Mouse (Mus musculus) left cerebral cortex, postnatal 14 days (tissue): ENCODE results near the gene Il18r1. TPM values are rescaled to one million over a fixed set of nuclear protein-coding genes. Genes with fewer than 3 reads are reported as not detected.

ENCODE experiments used
- DNase-seq, 2 experiments: peaks; one replicate each; pipeline ENCODE4 v3.0.0; 2021 to 2022; ENCODE audit warnings: low spot score in 2 of 2, mixed read lengths in 1 of 2
- intact Hi-C: fragments of 180-260 bp; cut with DNase I; formaldehyde crosslinking; loops from one replicate; pipeline ENCODE4 v1.15.1; 2025
- long read RNA-seq, 2 experiments: library from polyadenylated mRNA; stranded (forward); transcript quantifications; one replicate each; pipeline ENCODE4 v2.0.0; 2021
- total RNA-seq, 2 experiments: library from RNA; stranded (reverse); gene quantifications; 2 replicates each; pipeline ENCODE4 v1.2.3; 2021

Il18r1 gene
- total RNA-seq = not detected
- long read RNA-seq, experiment 1 = 0 reads
- long read RNA-seq, experiment 2 = 0 reads

DNA sequence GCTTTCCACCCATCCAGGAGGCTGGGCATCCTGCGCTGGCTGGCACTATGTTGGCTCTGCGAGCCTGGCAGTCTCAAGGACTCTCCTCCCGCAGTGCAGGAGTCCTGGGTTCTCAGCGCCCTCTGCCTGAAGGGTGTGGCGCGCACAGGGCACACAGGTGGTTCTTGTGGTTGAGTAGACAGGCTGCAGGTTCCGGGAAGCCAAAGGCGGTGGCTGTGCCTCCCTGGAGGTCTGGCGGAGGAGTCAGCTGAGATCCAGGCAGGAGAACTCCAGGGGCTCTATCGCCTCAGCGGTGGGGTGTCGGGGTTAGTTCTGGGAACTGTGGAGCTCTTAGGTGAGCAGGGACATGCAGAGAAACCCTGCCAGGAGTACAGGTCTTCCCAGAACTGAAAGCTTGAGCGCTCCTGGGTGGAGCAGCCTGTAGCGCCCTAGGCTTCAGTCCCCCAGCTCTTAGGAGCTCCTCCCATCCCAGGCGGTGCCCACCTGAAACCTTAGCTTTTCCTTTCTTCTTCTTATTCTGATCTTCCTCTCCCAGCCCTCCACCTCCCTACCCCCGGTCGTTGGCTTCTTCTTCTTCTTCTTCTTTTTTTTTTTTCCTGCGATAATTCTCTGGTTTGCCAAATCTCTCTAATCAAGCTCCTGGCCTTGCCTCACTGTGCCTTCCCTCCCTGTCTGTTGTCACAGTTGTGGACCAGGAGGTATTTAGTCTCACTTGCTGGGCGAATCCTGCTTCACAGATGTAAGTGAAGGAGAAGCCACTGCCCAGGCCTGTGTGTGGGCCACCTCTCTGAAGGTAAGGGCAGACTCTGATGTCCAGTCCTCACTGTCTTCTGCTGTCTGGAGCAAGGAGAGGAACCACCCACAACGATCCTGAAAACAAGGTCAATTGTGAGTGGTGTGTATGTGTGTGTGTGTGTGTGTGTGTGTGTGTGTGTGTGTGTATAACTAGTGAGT is at the start of gene Il18r1:
Gene Il18r1 (plus strand): TSS at position 76 of the 954 bp plus-strand sequence.
- no peak for DNase-seq
- intact Hi-C loops = no loop called here

DNA sequence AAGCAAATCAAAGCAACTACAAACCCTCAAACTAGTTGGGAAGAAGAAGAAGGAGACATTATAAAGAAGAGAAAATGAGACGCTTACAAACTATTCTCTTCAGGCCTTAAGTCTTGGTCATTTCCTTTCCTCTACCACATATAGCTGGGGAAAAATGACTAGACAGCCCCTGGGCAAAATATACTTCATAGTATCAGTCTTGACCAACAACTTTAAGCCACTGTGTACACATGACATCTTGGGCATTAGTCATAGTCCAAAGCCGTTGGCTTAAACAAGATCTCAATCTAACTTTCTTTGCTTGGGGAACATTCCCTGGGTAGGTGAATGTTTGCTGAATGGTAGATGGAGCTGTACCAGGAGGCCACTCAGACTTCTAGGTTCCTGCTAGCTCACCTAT is 48.3 kb upstream of the Il18r1 start:
- intact Hi-C loops = no loop called here

DNA sequence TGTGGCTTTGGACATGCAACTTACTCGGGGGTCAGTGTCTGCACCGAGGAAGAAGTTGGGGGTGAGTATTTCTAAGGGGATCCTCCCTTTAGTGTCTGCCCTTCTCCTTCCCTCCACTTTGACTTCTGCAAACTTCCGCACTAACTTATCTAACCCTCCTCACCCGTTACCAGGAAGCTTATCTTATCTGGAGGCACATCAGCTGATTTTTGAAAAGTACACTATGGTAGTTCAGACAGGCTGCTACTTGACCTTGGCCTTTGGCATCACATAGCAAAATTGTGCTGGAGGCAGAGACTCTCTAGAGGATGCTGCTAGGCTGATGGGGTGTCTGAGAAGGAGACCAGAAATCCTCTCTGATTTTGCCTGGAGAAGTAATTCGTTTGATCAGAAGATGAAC is 46.8 kb upstream of the Il18r1 start:
- intact Hi-C loops = no loop called here
- DNase-seq = no peak

More for the DNA sequence above, 48.3 kb upstream of the Il18r1 start:
- no peak for DNase-seq

DNA sequence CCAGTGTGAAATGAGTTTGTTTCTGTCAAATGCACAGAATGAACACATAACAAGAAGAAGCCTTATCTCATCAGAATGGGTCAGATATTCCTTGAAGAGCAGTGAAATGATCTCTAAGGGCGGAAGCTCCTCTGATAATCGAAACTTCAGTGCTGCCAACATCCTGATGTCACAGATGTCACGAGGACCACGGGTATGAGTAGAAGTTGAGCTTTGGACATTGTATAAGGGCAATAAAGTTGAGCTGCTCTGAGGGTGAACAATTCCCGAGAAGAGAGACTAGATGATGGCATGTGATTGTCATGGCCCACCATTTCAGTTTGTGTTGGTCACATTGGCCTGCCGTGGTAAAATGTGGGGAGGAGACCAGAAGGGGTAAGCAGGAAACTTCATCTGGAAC is 41.5 kb upstream of the Il18r1 start:
- no peak for DNase-seq
- intact Hi-C loops = no loop called here

DNA sequence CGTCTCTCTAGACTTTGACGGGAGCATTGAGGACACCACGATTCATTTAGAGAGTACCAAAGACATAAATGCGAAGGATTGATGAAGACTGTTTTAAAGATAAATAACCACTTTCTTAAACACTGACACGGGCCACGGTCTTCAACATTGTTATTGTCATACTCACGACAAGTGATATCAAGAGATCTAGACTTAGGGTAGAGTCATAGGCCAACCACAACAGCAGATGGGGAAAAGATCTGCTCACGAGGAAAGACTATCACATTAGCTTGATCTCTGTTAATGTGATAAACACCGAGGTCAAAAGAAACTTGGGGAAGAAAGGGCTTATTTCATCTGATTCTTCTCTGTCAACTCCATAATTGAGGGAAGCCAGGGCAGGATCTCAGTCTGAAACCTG is 38.1 kb upstream of the Il18r1 start:
- intact Hi-C loops = no loop called here
- no peak for DNase-seq

DNA sequence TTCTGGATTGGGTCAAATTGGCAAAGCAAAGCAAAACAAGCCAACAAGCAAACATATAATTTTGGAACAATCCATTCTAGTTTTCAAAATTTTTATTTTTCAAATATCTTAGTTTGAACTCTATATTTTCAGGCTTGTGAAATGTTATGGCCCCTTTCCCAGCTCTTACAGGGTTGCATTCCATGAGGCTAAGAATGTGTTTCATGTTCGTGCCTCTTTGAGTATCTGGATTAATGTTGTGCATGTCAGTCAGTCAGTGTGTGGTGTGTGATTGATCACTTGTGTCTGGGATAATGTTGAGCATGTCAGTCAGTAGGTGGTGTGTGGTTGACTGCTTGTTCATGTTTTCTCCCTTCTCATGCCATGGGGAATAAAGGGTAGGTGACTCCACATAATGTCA is 37.5 kb upstream of the Il18r1 start:
- intact Hi-C loops = no loop called here
- no peak for DNase-seq

DNA sequence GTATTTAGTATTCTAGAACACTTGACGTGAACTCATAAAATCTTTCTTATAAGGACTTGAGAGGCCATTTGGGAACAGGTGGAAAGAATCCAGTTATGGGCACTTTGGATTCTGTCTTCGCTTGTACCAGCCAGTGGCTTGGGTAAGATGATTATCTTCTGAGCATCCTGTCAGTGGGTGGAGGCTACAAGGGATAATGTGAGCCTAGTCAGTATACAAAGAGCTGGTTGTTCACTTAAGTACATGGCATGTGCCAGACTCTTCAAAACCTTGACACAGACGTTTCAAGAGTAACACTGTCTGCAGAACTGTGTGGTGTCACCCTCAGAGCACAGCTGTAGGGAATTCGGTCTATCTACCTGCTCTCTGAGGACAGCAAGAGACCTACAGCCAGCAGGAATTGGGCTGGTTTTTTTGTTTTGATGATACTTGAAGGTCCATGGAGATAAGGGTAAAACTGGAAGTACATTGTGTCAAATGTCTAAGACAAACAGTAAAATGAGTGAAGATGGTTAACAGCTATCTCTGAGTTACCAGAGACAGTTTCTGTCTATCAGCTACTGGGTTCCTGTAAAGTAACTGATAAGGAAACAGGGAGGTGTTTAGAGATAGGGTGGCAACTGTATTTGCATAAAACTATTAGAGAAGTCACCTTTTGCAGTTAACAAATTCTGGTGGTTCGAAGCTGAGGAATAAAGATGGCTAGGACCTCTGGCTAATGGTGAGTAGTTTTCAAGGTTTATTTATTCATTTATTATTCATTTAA is 36.3 kb upstream of the Il18r1 start, which contains the start of gene Il1rl1:
Gene Il1rl1 (plus strand): TSS at position 661 of the 766 bp plus-strand sequence.
- no peak for DNase-seq
- intact Hi-C loops = no loop called here

DNA sequence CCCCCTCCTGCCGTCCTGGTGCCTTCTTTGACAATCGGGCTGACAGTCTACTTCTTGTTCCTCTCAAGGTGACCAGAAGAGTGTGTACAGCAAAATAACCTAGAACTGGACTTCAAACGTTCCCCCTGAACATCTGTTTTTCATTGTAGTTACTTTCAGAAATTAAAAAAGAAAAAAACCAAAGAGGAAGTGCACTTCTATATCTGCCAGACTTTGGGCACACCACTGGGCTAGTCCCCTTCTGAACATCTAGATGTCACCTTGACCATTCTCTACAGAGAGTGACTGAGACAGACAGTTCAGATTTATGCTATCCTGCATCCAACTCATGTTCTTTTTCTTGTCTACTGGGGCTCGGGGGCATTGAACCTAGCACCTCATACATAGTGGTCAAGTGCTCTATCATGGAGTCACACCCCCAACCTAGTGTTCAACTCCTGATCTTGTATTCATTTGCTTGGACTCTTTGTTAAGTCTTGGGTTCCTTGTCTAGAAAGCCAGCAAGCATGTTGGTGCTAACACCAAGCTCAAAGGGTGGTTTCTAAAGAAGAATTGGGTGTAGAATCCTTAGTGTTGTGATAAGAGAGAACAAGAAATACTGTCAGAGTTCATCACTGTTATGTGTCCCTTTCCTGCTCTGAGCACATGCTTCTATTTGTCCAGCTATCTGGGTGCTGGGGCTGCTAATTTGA is 35.1 kb upstream of the Il18r1 start:
- intact Hi-C loops = no loop called here
- DNase-seq = no peak

DNA sequence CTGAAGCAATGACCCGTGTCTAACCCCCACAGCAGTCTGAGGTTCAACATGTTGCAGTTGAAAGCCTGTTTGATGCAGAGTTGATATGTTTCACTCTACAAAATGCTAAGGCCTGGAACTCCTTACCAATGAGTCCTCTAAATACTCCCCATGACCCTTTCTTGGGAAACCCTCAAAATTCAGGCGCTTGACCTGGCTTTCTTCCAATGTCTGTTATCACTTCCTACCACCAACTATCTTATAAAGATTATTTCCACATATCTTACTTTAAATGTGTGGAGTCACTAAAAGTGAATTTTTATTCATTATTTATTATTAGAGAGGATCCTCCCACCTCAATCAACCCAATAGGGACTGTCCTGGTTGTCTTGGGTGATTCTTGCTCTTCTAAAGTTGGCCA is 33.2 kb upstream of the Il18r1 start:
- no peak for DNase-seq
- intact Hi-C loops = no loop called here

DNA sequence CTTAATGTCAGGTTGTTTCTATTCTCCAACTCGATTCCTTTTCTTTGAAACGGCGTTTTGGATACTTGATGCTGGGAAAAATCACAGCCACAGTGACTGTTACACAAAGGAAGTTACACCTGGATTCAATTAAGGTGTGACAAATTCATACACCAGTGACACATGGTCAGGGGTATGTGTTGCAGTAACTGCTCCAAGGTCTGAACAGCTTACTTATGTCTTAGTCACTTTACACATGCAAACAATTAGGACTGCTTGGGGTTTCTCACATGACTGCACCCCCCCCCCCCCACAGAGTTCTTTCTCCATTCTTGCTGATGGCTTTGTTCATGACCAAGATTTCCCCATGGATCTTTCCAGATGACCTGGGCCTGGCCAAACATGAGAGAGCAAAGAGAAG is 29.4 kb upstream of the Il18r1 start:
- no peak for DNase-seq

DNA sequence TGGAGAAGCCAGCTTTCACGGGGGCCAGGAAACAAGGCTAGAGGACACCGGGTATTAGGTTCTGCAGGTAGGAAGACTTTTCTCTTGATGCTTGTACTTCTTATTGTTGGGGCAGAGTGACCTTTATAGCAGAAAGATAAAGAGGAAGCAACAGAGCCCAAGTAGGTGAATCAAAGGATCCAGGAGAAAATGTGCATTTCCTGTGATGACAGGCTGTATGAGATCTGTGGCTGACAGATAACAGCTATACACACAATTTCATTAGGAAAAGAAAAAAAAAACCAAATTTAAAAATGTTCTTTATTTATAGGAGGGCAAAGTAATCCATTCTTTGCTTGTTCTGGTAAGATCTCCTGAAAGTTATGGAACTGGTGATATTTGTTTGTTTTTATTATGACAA is 28.0 kb upstream of the Il18r1 start:
- intact Hi-C loops = no loop called here
- DNase-seq = no peak

More for the DNA sequence above, 29.4 kb upstream of the Il18r1 start:
- intact Hi-C loops = no loop called here

DNA sequence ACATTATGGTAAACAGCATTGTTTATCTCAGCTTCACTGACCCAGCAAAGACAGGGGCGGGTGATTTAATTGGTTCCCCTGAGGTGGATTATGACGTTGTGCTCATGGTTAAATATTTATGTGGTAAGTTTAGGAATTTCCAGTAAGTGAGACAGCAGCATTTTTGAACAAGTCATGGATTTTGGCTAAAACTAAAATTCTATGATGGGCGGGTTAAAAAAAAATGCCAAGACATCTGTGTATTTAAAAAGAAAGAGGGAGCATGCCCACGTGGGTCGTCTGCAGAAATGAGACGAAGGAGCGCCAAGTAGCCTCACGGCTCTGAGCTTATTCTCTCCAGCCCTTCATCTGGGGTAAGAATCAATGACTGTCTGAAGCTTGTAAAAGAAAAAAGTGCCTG is 25.8 kb upstream of the Il18r1 start:
- DNase-seq = no peak
- intact Hi-C loops = no loop called here

DNA sequence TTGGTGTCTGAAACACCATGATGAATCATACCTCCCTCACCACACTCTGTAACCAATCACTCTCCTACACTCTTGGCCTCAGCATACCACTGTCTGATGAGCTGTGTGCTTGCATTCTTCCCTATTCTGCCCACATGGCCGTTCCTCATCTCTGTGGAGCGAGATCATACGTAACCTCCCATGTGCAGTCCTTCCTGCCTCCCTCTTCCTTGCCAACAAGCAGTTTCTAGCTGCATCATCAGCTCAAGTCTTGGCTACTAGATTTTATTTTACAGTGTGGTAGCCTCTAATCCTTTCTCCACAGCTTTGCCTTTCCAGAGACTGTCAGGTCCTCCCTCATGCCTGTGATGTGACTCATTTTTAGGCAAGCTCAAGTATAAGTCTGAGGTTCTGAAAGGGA is 20.6 kb upstream of the Il18r1 start:
- no peak for DNase-seq
- intact Hi-C loops = no loop called here

DNA sequence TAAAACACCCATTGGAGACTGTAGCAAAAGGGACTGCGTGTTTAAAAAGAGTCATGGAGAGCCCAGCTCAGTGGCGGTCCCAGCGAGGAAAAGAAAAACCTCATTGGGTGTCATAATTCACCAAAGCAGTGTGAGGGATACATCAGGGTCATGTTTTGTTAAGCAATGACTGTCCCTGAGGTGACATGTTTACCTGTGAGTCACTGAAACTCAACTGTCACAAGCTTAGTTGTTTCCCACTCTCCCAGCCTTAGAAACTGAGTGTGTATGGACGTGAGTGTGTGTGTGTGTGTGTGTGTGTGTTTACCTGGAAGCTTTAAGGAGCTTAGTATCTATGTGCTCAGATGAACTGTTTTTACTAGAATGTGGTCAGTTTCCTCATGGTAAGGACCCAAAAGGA is 2.0 kb downstream of the Il18r1 start:
- intact Hi-C loops = no loop called here
- DNase-seq = no peak

DNA sequence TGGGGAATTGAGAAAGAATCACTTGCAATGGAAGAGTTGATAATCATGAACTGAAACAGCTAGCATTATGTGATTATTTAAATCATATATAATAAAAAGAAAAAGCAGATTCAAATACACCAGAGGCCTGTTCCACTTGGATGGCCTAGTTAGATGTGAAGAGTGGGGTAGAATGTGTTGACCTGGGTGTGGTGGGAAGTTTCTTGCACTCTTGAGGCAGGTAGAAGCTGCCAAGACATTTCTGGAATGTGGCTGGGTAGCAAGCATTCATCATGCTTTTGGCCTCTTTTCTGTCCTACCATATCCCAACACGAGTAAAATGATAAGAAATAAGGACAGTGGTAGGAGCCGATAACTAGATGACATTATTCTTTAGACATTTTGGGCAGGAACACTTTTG is 3.5 kb downstream of the Il18r1 start:
- DNase-seq = no peak
- intact Hi-C loops = no loop called here

DNA sequence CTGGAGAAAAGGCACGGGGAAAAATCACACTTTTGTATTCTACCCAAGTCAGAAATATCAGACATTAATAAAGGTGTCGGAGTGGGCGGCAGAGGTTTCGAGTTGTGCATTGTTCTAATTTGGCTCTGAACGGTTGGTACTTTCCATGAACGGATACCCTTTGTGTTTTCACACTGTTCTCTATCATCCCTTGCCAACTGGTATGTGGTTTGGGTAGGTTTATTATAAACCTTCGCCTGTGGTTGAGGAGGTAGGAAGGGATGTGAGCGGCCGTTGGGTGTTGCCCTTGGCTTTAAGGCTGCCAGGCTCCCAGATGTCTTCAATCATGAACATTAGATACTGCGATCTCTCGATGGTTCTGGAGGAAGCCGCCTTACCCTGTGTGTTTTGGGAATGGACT is 4.5 kb downstream of the Il18r1 start:
- DNase-seq = no peak
- intact Hi-C loops = no loop called here

DNA sequence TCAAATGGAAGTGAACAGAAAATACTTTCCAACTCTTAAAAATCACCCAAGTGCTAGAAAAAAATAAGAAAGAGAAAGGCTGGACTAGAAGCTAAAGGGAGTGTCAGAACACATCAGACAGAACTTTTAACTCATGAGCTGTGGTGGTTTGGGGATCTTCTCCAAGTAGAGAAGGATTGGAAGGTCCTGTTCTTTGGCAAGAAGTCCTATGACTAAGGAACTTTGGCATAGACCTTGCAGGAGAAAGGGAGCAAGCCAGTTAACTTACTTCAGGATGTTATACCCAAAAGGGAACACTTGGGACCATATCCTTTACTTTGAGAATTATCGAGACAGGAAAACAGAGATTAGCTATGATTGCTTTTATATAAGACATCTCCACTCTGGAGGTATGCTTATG is 7.0 kb downstream of the Il18r1 start:
- intact Hi-C loops = no loop called here
- no peak for DNase-seq

DNA sequence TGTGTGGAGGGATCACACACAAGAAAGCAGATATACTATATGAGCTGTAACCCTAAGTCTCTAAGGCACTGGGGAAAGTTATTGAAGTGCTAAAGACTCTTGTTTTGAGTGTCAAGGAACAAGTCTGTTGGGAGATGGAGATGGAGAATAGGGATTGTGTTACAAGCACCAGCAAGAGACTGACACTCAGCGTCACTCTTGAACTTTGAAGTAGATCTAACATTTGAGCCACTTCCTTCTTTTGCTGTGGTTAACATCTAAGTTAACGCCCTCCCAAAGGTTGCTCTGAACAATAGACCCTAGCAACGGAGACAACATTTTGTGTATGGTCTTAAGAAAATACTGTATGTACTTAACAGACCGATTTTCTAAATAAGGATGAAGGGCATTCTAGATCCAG is 8.3 kb downstream of the Il18r1 start:
- DNase-seq = no peak
- intact Hi-C loops = no loop called here

DNA sequence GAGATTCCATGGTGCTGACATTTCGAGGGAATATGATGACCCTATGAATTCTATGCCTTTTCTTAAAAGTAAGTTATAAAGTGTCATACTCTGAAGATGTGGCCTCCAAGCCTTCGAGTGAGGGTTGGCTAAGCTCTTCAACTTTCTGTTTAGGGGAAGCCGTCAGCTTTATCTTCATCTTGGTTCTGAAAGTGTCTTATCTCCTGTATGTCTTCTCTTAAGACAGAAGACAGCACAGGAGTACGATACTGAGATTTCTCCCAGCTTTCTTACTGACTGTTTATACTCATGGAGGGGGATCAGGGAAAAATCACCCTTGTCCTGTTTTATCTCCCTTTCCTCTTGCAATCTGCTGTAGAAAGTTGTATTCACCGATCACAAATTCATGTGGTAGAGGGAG is 9.0 kb downstream of the Il18r1 start:
- intact Hi-C loops = no loop called here
- DNase-seq = no peak

DNA sequence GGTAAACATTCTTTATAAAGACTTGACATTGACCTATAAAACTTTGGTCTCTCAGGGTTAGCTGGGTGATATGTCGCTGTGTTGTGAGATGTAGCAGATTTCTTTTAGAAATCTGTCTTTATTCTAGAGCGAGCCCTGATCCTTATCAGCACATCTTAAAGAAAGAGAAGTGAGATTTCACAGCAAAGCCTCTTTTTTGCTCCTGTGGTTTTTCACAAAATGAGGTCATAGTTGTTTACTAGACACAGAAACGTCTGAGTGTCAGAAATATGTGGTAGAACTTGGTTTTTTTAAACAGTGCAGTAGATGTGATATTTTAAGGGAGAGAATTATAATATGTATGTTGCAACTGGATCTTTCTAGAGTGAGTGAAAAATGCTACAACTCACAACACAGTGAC is 10.3 kb downstream of the Il18r1 start:
- intact Hi-C loops = no loop called here
- DNase-seq = no peak
